Mouse (Mus musculus) thymus, postnatal 14 days (tissue): ENCODE measurements at regions not wholly inside any gene's neighbourhood (a gene's known extent, or its start where the extent isn't known, plus 50 kb on each side); places are given as distances from the start of the nearest gene placed in this dataset.

Experiments
- DNase-seq: peaks from one replicate; pipeline ENCODE4 v3.0.0; 2021

GRCm38 (mm10) chr8:15470561-15470960 is 424.7 kb upstream of the BB014433 start:
- no peak for DNase-seq

- DNase-seq = no peak
Observed at GRCm38 (mm10) chr8:15468540-15469476, 422.9 kb upstream of the BB014433 start.

- DNase-seq = no peak
Observed at GRCm38 (mm10) chr8:15438546-15438945, 392.7 kb upstream of the BB014433 start.

GRCm38 (mm10) chr8:15394722-15395115 is 348.8 kb upstream of the BB014433 start:
- no peak for DNase-seq

GRCm38 (mm10) chr8:15393936-15394721 is 348.3 kb upstream of the BB014433 start:
- DNase-seq = no peak

- DNase-seq = no peak
Observed at GRCm38 (mm10) chr8:15392056-15392455, 346.2 kb upstream of the BB014433 start.

GRCm38 (mm10) chr8:15388791-15389190 is 342.9 kb upstream of the BB014433 start:
- DNase-seq = no peak

- DNase-seq = no peak
Observed at GRCm38 (mm10) chr8:15367063-15367462, 321.2 kb upstream of the BB014433 start.

- no peak for DNase-seq
Observed at GRCm38 (mm10) chr8:15364546-15364945, 318.7 kb upstream of the BB014433 start.

- no peak for DNase-seq
Observed at GRCm38 (mm10) chr8:15344151-15344550, 298.3 kb upstream of the BB014433 start.

GRCm38 (mm10) chr8:15343616-15344015 is 297.7 kb upstream of the BB014433 start:
- no peak for DNase-seq

- no peak for DNase-seq
Observed at GRCm38 (mm10) chr8:15334532-15334931, 288.7 kb upstream of the BB014433 start.

GRCm38 (mm10) chr8:15327312-15327711 is 281.4 kb upstream of the BB014433 start:
- no peak for DNase-seq

- DNase-seq = no peak
Observed at GRCm38 (mm10) chr8:15323421-15323820, 277.5 kb upstream of the BB014433 start.

GRCm38 (mm10) chr8:15318082-15318816 is 272.4 kb upstream of the BB014433 start:
- no peak for DNase-seq

- no peak for DNase-seq
Observed at GRCm38 (mm10) chr8:15313481-15313880, 267.6 kb upstream of the BB014433 start.

- no peak for DNase-seq
Observed at GRCm38 (mm10) chr8:15311509-15311908, 265.6 kb upstream of the BB014433 start.

- no peak for DNase-seq
Observed at GRCm38 (mm10) chr8:15311045-15311444, 265.2 kb upstream of the BB014433 start.

- no peak for DNase-seq
Observed at GRCm38 (mm10) chr8:15304143-15304677, 258.3 kb upstream of the BB014433 start.

- DNase-seq = no peak
Observed at GRCm38 (mm10) chr8:15273775-15274174, 227.9 kb upstream of the BB014433 start.

- no peak for DNase-seq
Observed at GRCm38 (mm10) chr8:15271793-15272587, 226.1 kb upstream of the BB014433 start.

- peak; percentile 28 for DNase-seq
Observed at GRCm38 (mm10) chr8:15270290-15270689, 224.4 kb upstream of the BB014433 start.
